Mouse (Mus musculus): ENCODE data around the gene Arl6. TPM values are rescaled to one million over a fixed set of nuclear protein-coding genes. Genes with fewer than 3 reads are reported as not detected.

Gene Arl6
- polyA plus RNA-seq (2014; fragmentation: Illumina TruSeq; extraction: RNeasy Lipid Tissue Mini Kit (QIAGEN cat#74804); ENCODE audit: low read depth, low replicate concordance) = 9.2 TPM

GRCm38 (mm10) chr16:59639102-59639691 lies at the start of gene Arl6:
Gene Arl6 (minus strand): TSS chr16:59639391.

GRCm38 (mm10) chr16:59600311-59601251 lies 38.6 kb downstream of the Arl6 start, which contains the start of gene Crybg3:
Gene Crybg3 (minus strand): TSS chr16:59600979.

Other genes with a start within 250 kb of the Arl6 start
- gene Gabrr3, start 232.1 kb downstream of the Arl6 start, polyA plus RNA-seq (2014; fragmentation: Illumina TruSeq; extraction: RNeasy Lipid Tissue Mini Kit (QIAGEN cat#74804); ENCODE audit: low read depth, low replicate concordance) = not detected
- gene Riox2, start 167.6 kb downstream of the Arl6 start, polyA plus RNA-seq (2014; fragmentation: Illumina TruSeq; extraction: RNeasy Lipid Tissue Mini Kit (QIAGEN cat#74804); ENCODE audit: low read depth, low replicate concordance) = 25.6 TPM
- 33.9 TPM for gene Crybg3, start 38.4 kb downstream of the Arl6 start, polyA plus RNA-seq (2014; fragmentation: Illumina TruSeq; extraction: RNeasy Lipid Tissue Mini Kit (QIAGEN cat#74804); ENCODE audit: low read depth, low replicate concordance)